In the genomic region with DNA sequence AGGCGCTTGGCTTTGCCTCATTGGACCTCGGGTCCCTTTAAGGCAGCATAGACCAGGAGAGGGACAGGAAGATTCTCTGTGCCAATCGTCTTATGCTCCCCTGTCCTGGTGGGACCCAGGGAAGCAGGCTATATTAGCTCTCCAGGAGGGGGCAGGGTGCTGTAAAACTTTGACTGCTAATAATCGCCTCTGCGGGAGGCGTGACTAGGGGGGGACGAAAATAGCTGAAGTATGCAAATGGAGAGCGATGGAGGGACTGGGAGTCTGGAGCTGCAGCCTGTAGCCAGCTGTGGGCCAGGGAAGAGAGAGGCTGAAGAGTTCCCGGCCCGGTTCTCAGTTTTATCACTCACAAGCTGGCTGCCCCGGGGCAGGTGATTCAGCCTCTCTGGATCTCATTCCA, we compare ENCODE assay signal across 8 mouse cellular contexts. TPM values are rescaled to one million over a fixed set of nuclear protein-coding genes. Genes with fewer than 3 reads are reported as not detected.
DNase-seq lines count a peak whose midpoint lies in the region; ATAC-seq and TF ChIP-seq lines count a peak whose summit lies in the region.

No protein-coding gene starts in this region.

- peak; percentile 51 for TF ChIP-seq CTCF in layer of hippocampus, adult 2 months (conservative IDR thresholded peaks at IDR 0.05)
- TF ChIP-seq CTCF in olfactory bulb, adult 2 months (IDR thresholded peaks at IDR 0.05; ENCODE audit: insufficient read depth, low read depth, low read length), result peak; percentile 10; the same call in 1 of the 2 replicates

- 0 out of 2 replicates have a peak, but pooled peaks cover 3% of the 10 kb centered on the region for H3K36me3 ChIP-seq in forebrain, embryonic 13.5 days (ENCODE audit: poor library complexity, severe bottlenecking)

- H3K9ac ChIP-seq in forebrain, embryonic 13.5 days, result no peak overlapping the region

- DNase-seq in layer of hippocampus, adult 2 months (ENCODE audit: low spot score in 2 of 2), result no peak
- no peak for DNase-seq in layer of hippocampus, postnatal 25 days (ENCODE audit: extremely low spot score in 1 of 2, low spot score in 1 of 2)
- peak; percentile 75 for DNase-seq in kidney, postnatal 10 days
- DNase-seq in right cerebral cortex, adult 18-20 months, result no peak
- DNase-seq in cerebellum, postnatal 36 days, result no peak

- H3K4me2 ChIP-seq in forebrain, embryonic 13.5 days, result 0 out of 2 replicates have a peak overlapping the region, but pooled peaks have one; percentile 4

- no peaks in the 10 kb centered on the region for H3K9me3 ChIP-seq in forebrain, embryonic 13.5 days (replicated peaks)

- H3K4me1 ChIP-seq in forebrain, embryonic 13.5 days, result peaks cover 39% of the 10 kb centered on the region
- H3K4me1 ChIP-seq in olfactory bulb, adult 2 months (ENCODE audit: control insufficient read depth, insufficient read depth, low read length), result peaks cover 41% of the 10 kb centered on the region

- ATAC-seq in forebrain, embryonic 13.5 days, result no peak
- ATAC-seq in granulocyte monocyte progenitor cell, adult 5-6 weeks (replicated peaks; ENCODE audit: poor library complexity, severe bottlenecking), result no peak

- H3K4me3 ChIP-seq in layer of hippocampus, adult 2 months, result no peak overlapping the region
- no peak overlapping the region for H3K4me3 ChIP-seq in forebrain, embryonic 13.5 days
- no peak overlapping the region for H3K4me3 ChIP-seq in olfactory bulb, adult 2 months (ENCODE audit: insufficient read depth, low read depth, low read length)

- H3K27ac ChIP-seq in layer of hippocampus, adult 2 months, result peak overlapping the region; percentile 15
- no peak overlapping the region for H3K27ac ChIP-seq in forebrain, embryonic 13.5 days
- H3K27ac ChIP-seq in olfactory bulb, adult 2 months (ENCODE audit: insufficient read depth, low read depth, low read length), result peak overlapping the region; percentile 12; the same call in 1 of the 2 replicates

- no peaks in the 10 kb centered on the region for H3K27me3 ChIP-seq in forebrain, embryonic 13.5 days

- 13% methylated on average over 11 of the region's 11 CpGs for WGBS in forebrain, embryonic 13.5 days
- WGBS in olfactory bulb, adult 2 months, result 18% methylated on average over 11 of the region's 11 CpGs

- 0 out of 2 replicates have a peak, but pooled peaks have one; percentile 26 for TF ChIP-seq POLR2A in olfactory bulb, adult 2 months (IDR thresholded peaks at IDR 0.05; ENCODE audit: insufficient read depth, low read depth, low read length)

RNA-seq across cellular contexts. Expression of a gene that starts 27.2 kb away (rescaled TPM):
- total RNA-seq in layer of hippocampus, adult 2 months (2021), result 10 to 100 TPM; 17.3 to 19.7 TPM
- total RNA-seq in layer of hippocampus, postnatal 25 days (2021), result 10 to 100 TPM; 15.5 to 16.5 TPM
- polyA plus RNA-seq in forebrain, embryonic 13.5 days (2015; fragmentation: Nextera tagmentation; extraction: Ambion mirVana), result 9.3 and 11.1 TPM in 2 replicates
- polyA plus RNA-seq in olfactory bulb, adult 2 months (2012; ENCODE audit: insufficient read depth, insufficient read length, low replicate concordance, missing spikeins), result not detected in 2 replicates
- total RNA-seq in granulocyte monocyte progenitor cell, adult 5-6 weeks (2014; fragmentation: Nextera tagmentation), result 32.4 and 32.8 TPM in 2 replicates
- 3.2 and 6.9 TPM in 2 replicates for total RNA-seq in granulocyte monocyte progenitor cell, adult 5-6 weeks (2017)

RNA-seq across cellular contexts. Expression of a gene that starts 44.0 kb away (rescaled TPM):
- total RNA-seq in layer of hippocampus, adult 2 months (2021), result 10 to 100 TPM; 69.3 to 72.5 TPM
- 10 to 100 TPM; 69.5 to 72.0 TPM for total RNA-seq in layer of hippocampus, postnatal 25 days (2021)
- polyA plus RNA-seq in forebrain, embryonic 13.5 days (2015; fragmentation: Nextera tagmentation; extraction: Ambion mirVana), result 132 and 139 TPM in 2 replicates
- polyA plus RNA-seq in olfactory bulb, adult 2 months (2012; ENCODE audit: insufficient read depth, insufficient read length, low replicate concordance, missing spikeins), result not detected in 2 replicates
- 64.6 and 67.4 TPM in 2 replicates for total RNA-seq in granulocyte monocyte progenitor cell, adult 5-6 weeks (2014; fragmentation: Nextera tagmentation)
- 52.0 and 54.8 TPM in 2 replicates for total RNA-seq in granulocyte monocyte progenitor cell, adult 5-6 weeks (2017)
